Mouse (Mus musculus): Measurements from ENCODE around the gene Ctsw. TPM values are rescaled to one million over a fixed set of nuclear protein-coding genes. Genes with fewer than 3 reads are reported as not detected.

The Ctsw gene
- polyA plus RNA-seq, 1 experiment from 2014 or later: 1.3 TPM

GRCm38 (mm10) chr19:5486771-5487170 lies 18.5 kb upstream of the Ctsw start:
- 85% methylated on average over 4 of the region's 4 CpGs for WGBS
- H3K27me3 ChIP-seq (replicated peaks): no peaks in the 10 kb centered on the region
- H3K9me3 ChIP-seq (replicated peaks): no peaks in the 10 kb centered on the region
- H3K36me3 ChIP-seq: peaks cover 48% of the 10 kb centered on the region
- no peak for ATAC-seq (ENCODE audit: insufficient number of reproducible peaks, low FRiP score)
- H3K4me1 ChIP-seq (replicated peaks): peaks cover 17% of the 10 kb centered on the region
- H3K4me3 ChIP-seq: peak overlapping the region; percentile 50; the same call in 1 of the 2 replicates
- H3K9ac ChIP-seq: 0 out of 2 replicates have a peak overlapping the region, but pooled peaks have one; percentile 32
- H3K4me2 ChIP-seq: peak overlapping the region; percentile 84
- H3K27ac ChIP-seq (ENCODE audit: poor library complexity, severe bottlenecking): no peak overlapping the region

GRCm38 (mm10) chr19:5486286-5486685 lies 18.0 kb upstream of the Ctsw start:
- Histone ChIP-seq H3K4me3 (no peak overlapping the region), H3K4me1 (replicated peaks) (peaks cover 17% of the 10 kb centered on the region), H3K9me3 (replicated peaks) (no peaks in the 10 kb centered on the region), H3K27ac (ENCODE audit: poor library complexity, severe bottlenecking) (no peak overlapping the region), H3K27me3 (replicated peaks) (no peaks in the 10 kb centered on the region), H3K36me3 (peaks cover 53% of the 10 kb centered on the region), H3K4me2 (no peak overlapping the region), H3K9ac (no peak overlapping the region)
- 86% methylated on average over 8 of the region's 8 CpGs for WGBS
- ATAC-seq (ENCODE audit: insufficient number of reproducible peaks, low FRiP score): no peak

- no peak overlapping the region for H3K4me3 ChIP-seq
- H3K4me1 ChIP-seq (replicated peaks): peaks cover 17% of the 10 kb centered on the region
- H3K9me3 ChIP-seq (replicated peaks): no peaks in the 10 kb centered on the region
- H3K27ac ChIP-seq (ENCODE audit: poor library complexity, severe bottlenecking): no peak overlapping the region
- no peak overlapping the region for H3K4me2 ChIP-seq
- 91% methylated on average over 7 of the region's 7 CpGs for WGBS
- ATAC-seq (ENCODE audit: insufficient number of reproducible peaks, low FRiP score): no peak
- H3K36me3 ChIP-seq: peaks cover 58% of the 10 kb centered on the region
- 0 out of 2 replicates have a peak overlapping the region, but pooled peaks have one; percentile 4 for H3K9ac ChIP-seq
- no peaks in the 10 kb centered on the region for H3K27me3 ChIP-seq (replicated peaks)
Measured at GRCm38 (mm10) chr19:5485821-5486220, 17.5 kb upstream of the Ctsw start.

GRCm38 (mm10) chr19:5485371-5485770 lies 17.1 kb upstream of the Ctsw start:
- Histone ChIP-seq H3K9me3 (replicated peaks) (no peaks in the 10 kb centered on the region), H3K4me1 (replicated peaks) (peaks cover 17% of the 10 kb centered on the region), H3K4me3 (no peak overlapping the region), H3K27me3 (replicated peaks) (no peaks in the 10 kb centered on the region), H3K36me3 (peaks cover 62% of the 10 kb centered on the region), H3K4me2 (no peak overlapping the region), H3K9ac (no peak overlapping the region), H3K27ac (ENCODE audit: poor library complexity, severe bottlenecking) (no peak overlapping the region)
- ATAC-seq (ENCODE audit: insufficient number of reproducible peaks, low FRiP score): no peak
- WGBS: 92% methylated on average over 8 of the region's 8 CpGs

- H3K4me2 ChIP-seq: no peak overlapping the region
- no peak overlapping the region for H3K4me3 ChIP-seq
- no peaks in the 10 kb centered on the region for H3K9me3 ChIP-seq (replicated peaks)
- no peak for ATAC-seq (ENCODE audit: insufficient number of reproducible peaks, low FRiP score)
- H3K4me1 ChIP-seq (replicated peaks): peaks cover 17% of the 10 kb centered on the region
- H3K36me3 ChIP-seq: peaks cover 71% of the 10 kb centered on the region
- H3K27me3 ChIP-seq (replicated peaks): no peaks in the 10 kb centered on the region
- 85% methylated on average over 5 of the region's 5 CpGs for WGBS
- 0 out of 2 replicates have a peak overlapping the region, but pooled peaks have one; percentile 4 for H3K9ac ChIP-seq
- H3K27ac ChIP-seq (ENCODE audit: poor library complexity, severe bottlenecking): no peak overlapping the region
Measured at GRCm38 (mm10) chr19:5484496-5484895, 16.2 kb upstream of the Ctsw start.

- peaks cover 77% of the 10 kb centered on the region for H3K36me3 ChIP-seq
- no peak for ATAC-seq (ENCODE audit: insufficient number of reproducible peaks, low FRiP score)
Measured at GRCm38 (mm10) chr19:5483386-5484359, 15.4 kb upstream of the Ctsw start.

GRCm38 (mm10) chr19:5481398-5481797 lies 13.1 kb upstream of the Ctsw start:
- no peak overlapping the region for H3K9ac ChIP-seq
- no peak overlapping the region for H3K27ac ChIP-seq (ENCODE audit: poor library complexity, severe bottlenecking)
- H3K36me3 ChIP-seq: peaks cover 89% of the 10 kb centered on the region
- ATAC-seq (ENCODE audit: insufficient number of reproducible peaks, low FRiP score): no peak
- no peaks in the 10 kb centered on the region for H3K27me3 ChIP-seq (replicated peaks)
- H3K4me2 ChIP-seq: no peak overlapping the region
- peaks cover 10% of the 10 kb centered on the region for H3K4me1 ChIP-seq (replicated peaks)
- no peak overlapping the region for H3K4me3 ChIP-seq
- H3K9me3 ChIP-seq (replicated peaks): no peaks in the 10 kb centered on the region
- 85% methylated on average over 10 of the region's 10 CpGs for WGBS

More at GRCm38 (mm10) chr19:5483386-5484359, 15.4 kb upstream of the Ctsw start:
- H3K9me3 ChIP-seq (replicated peaks): no peaks in the 10 kb centered on the region
- 88% methylated on average over 19 of the region's 19 CpGs for WGBS
- no peak overlapping the region for H3K4me3 ChIP-seq
- H3K4me2 ChIP-seq: no peak overlapping the region
- H3K4me1 ChIP-seq (replicated peaks): peaks cover 17% of the 10 kb centered on the region
- H3K9ac ChIP-seq: 0 out of 2 replicates have a peak overlapping the region, but pooled peaks have one; percentile 4
- no peak overlapping the region for H3K27ac ChIP-seq (ENCODE audit: poor library complexity, severe bottlenecking)
- H3K27me3 ChIP-seq (replicated peaks): no peaks in the 10 kb centered on the region

- ATAC-seq (ENCODE audit: insufficient number of reproducible peaks, low FRiP score): no peak
- H3K36me3 ChIP-seq: peaks cover 79% of the 10 kb centered on the region
- H3K27me3 ChIP-seq (replicated peaks): no peaks in the 10 kb centered on the region
- H3K9me3 ChIP-seq (replicated peaks): no peaks in the 10 kb centered on the region
- H3K4me3 ChIP-seq: no peak overlapping the region
- WGBS: 80% methylated on average over 10 of the region's 10 CpGs
- no peak overlapping the region for H3K4me2 ChIP-seq
- H3K4me1 ChIP-seq (replicated peaks): peaks cover 16% of the 10 kb centered on the region
- no peak overlapping the region for H3K27ac ChIP-seq (ENCODE audit: poor library complexity, severe bottlenecking)
- no peak overlapping the region for H3K9ac ChIP-seq
Measured at GRCm38 (mm10) chr19:5480016-5480415, 11.7 kb upstream of the Ctsw start.

GRCm38 (mm10) chr19:5477668-5478300 lies 9.5 kb upstream of the Ctsw start:
- Histone ChIP-seq H3K36me3 (peaks cover 56% of the 10 kb centered on the region), H3K4me3 (no peak overlapping the region), H3K27ac (ENCODE audit: poor library complexity, severe bottlenecking) (no peak overlapping the region), H3K4me2 (no peak overlapping the region), H3K4me1 (replicated peaks) (peaks cover 21% of the 10 kb centered on the region), H3K27me3 (replicated peaks) (no peaks in the 10 kb centered on the region), H3K9me3 (replicated peaks) (no peaks in the 10 kb centered on the region), H3K9ac (no peak overlapping the region)
- WGBS: 87% methylated on average over 18 of the region's 18 CpGs
- no peak for ATAC-seq (ENCODE audit: insufficient number of reproducible peaks, low FRiP score)

- H3K36me3 ChIP-seq: peaks cover 50% of the 10 kb centered on the region
- H3K4me1 ChIP-seq (replicated peaks): peaks cover 21% of the 10 kb centered on the region
- 81% methylated on average over 10 of the region's 10 CpGs for WGBS
- H3K9ac ChIP-seq: 0 out of 2 replicates have a peak overlapping the region, but pooled peaks have one; percentile 17
- no peak overlapping the region for H3K4me2 ChIP-seq
- no peaks in the 10 kb centered on the region for H3K27me3 ChIP-seq (replicated peaks)
- ATAC-seq (ENCODE audit: insufficient number of reproducible peaks, low FRiP score): no peak
- H3K4me3 ChIP-seq: no peak overlapping the region
- H3K9me3 ChIP-seq (replicated peaks): no peaks in the 10 kb centered on the region
- no peak overlapping the region for H3K27ac ChIP-seq (ENCODE audit: poor library complexity, severe bottlenecking)
Measured at GRCm38 (mm10) chr19:5477004-5477667, 8.8 kb upstream of the Ctsw start.
